Mouse (Mus musculus) kidney, adult 2 months (tissue): ENCODE measurements around the gene Erbb4.

ENCODE experiments used
- CTCF ChIP-seq: fragments of 200-500 bp; conservative IDR thresholded peaks from 2 replicates; pipeline ENCODE4 v1.5.1; 2011; ENCODE audit warnings: low read depth, mild to moderate bottlenecking, control low read depth, low read length, moderate library complexity, mixed read lengths; ENCODE audit not compliant: insufficient read depth, insufficient read length
- POLR2A ChIP-seq: fragments of 200-500 bp; IDR thresholded peaks from one replicate; pipeline ENCODE4 v1.6.1; 2011; ENCODE audit warnings: low read depth, low read length, control low read depth

DNA sequence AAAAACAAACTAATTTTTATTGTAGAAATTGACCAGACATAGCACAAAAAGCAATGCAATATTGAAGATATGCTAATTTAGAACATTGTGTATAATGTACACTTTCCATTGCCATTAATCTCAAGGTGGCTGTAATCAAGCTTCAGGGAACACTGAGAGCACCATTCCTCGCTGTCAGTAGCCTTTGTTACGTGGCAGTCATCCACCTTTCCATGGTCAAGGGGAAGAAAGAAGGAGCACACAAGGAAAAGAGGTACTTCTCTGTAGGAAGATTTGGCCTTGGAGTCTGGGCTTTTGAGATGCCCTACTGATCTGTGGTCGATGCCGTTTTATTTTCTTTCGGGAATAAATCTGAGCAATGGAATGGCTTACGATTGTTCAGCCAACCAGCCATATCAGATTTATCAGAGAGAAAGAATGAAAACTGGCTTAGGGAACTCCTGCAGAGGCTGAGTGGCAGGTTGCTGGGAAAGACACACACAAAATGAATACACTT is 4.6 kb downstream of the Erbb4 start:
- TF ChIP-seq POLR2A (no peak), CTCF (no peak)
